Mouse (Mus musculus): ENCODE data around the gene Habp2. TPM values are rescaled to one million over a fixed set of nuclear protein-coding genes. Genes with fewer than 3 reads are reported as not detected.

The Habp2 gene
- polyA plus RNA-seq, 1 experiment from 2014 or later = 0.54 TPM

DNA sequence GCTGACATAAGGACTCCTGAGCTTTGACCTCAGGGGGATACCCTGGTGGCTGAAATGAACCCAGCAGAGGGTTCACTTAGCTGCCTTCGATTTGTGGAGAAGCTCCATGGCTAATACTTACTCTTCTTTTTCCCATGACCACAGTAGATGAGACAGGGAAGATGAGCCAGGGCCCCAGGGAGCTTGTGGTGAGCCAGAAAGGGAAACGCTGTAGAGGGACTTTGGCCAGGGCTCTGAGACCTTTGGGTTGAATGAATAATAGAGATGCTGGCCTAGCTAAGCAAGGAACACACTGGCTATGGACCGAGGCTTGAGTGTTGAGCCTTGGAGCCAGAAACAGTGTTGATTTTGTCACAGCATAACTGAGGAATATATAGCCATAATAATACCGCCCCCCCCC lies 1.5 kb downstream of the Habp2 start:
- H3K27me3 ChIP-seq (replicated peaks; ENCODE audit: control insufficient read depth, insufficient read depth, low read length) = no peaks in the 10 kb centered on the region
- WGBS = 81% methylated on average over 4 of the region's 4 CpGs
- no peak overlapping the region for H3K27ac ChIP-seq (replicated peaks; ENCODE audit: low read depth, low read length)
- DNase-seq (ENCODE audit: low spot score) (no peak), ATAC-seq (ENCODE audit: low read depth) (no peak)
- no peaks in the 10 kb centered on the region for H3K9me3 ChIP-seq (ENCODE audit: control insufficient read depth, low read length)
- peaks cover 29% of the 10 kb centered on the region; the same call in 1 of the 2 replicates for H3K4me1 ChIP-seq (ENCODE audit: control insufficient read depth, insufficient read depth, low read length)
- H3K4me2 ChIP-seq (ENCODE audit: low read depth, low read length) = no peak overlapping the region
- no peak overlapping the region for H3K4me3 ChIP-seq (ENCODE audit: low read depth, low read length)
- H3K9ac ChIP-seq (ENCODE audit: low read depth, low read length) = no peak overlapping the region
- no peaks in the 10 kb centered on the region for H3K36me3 ChIP-seq (ENCODE audit: control insufficient read depth, insufficient read depth, low read length)

DNA sequence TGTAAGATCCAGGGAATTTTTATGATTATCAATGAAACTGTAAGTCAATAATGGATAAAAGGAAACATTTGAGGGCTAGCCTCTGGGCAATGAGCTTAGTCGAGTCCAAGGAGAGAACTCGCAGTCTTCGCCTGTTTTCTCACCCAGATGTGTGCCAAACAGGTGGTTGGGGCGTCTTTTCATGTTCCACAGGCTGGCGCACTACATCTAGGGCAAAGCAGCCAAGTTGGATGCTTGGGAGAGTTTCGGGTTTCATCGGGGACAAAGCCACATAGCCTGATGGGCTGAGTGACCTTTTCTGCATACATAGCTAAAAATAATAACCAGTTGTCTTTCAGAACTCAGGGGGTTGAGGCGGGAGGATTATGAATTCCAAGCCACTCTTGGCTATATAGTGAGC lies 2.7 kb downstream of the Habp2 start:
- Histone ChIP-seq H3K4me2 (ENCODE audit: low read depth, low read length) (no peak overlapping the region), H3K4me1 (ENCODE audit: control insufficient read depth, insufficient read depth, low read length) (peaks cover 34% of the 10 kb centered on the region), H3K9me3 (ENCODE audit: control insufficient read depth, low read length) (no peaks in the 10 kb centered on the region), H3K4me3 (ENCODE audit: low read depth, low read length) (no peak overlapping the region), H3K36me3 (ENCODE audit: control insufficient read depth, insufficient read depth, low read length) (no peaks in the 10 kb centered on the region), H3K27me3 (replicated peaks; ENCODE audit: control insufficient read depth, insufficient read depth, low read length) (no peaks in the 10 kb centered on the region), H3K27ac (replicated peaks; ENCODE audit: low read depth, low read length) (no peak overlapping the region), H3K9ac (ENCODE audit: low read depth, low read length) (no peak overlapping the region)
- ATAC-seq (ENCODE audit: low read depth) (0 out of 2 replicates have a peak, but pooled peaks have one; percentile 24), DNase-seq (ENCODE audit: low spot score) (peak; percentile 65)
- 72% methylated on average over 8 of the region's 8 CpGs for WGBS

GRCm38 (mm10) chr19:56291898-56292297 lies 5.0 kb downstream of the Habp2 start:
- Histone ChIP-seq H3K27ac (replicated peaks; ENCODE audit: low read depth, low read length) (no peak overlapping the region), H3K9ac (ENCODE audit: low read depth, low read length) (no peak overlapping the region), H3K27me3 (replicated peaks; ENCODE audit: control insufficient read depth, insufficient read depth, low read length) (no peaks in the 10 kb centered on the region), H3K4me3 (ENCODE audit: low read depth, low read length) (no peak overlapping the region), H3K4me2 (ENCODE audit: low read depth, low read length) (no peak overlapping the region), H3K4me1 (ENCODE audit: control insufficient read depth, insufficient read depth, low read length) (peaks cover 30% of the 10 kb centered on the region), H3K9me3 (ENCODE audit: control insufficient read depth, low read length) (no peaks in the 10 kb centered on the region), H3K36me3 (ENCODE audit: control insufficient read depth, insufficient read depth, low read length) (no peaks in the 10 kb centered on the region)
- DNase-seq (ENCODE audit: low spot score) (peak; percentile 68), ATAC-seq (ENCODE audit: low read depth) (peak; percentile 63; the same call in 1 of the 2 replicates)
- WGBS = 39% methylated on average over 6 of the region's 6 CpGs

DNA sequence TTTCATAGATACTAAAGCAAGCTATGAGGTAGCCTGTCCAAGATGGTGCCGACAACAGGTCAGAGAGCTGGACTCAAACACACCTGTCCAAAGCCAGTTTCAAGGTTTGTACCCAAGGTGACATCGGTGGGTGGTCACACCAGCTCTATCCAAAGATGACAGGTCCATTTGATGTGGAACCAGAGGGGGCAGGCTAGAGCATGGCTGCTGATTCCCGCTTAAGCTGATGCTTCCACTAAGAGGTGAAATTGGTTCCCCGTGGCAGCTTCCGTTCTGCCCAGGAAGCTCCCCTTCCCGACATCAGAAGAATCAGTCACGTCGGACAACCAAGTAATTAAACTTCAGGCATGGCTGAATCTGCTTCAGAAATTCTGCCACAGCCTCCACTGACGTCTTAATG lies 5.4 kb downstream of the Habp2 start:
- H3K9me3 ChIP-seq (ENCODE audit: control insufficient read depth, low read length) = no peaks in the 10 kb centered on the region
- no peaks in the 10 kb centered on the region for H3K36me3 ChIP-seq (ENCODE audit: control insufficient read depth, insufficient read depth, low read length)
- DNase-seq (ENCODE audit: low spot score) (no peak), ATAC-seq (ENCODE audit: low read depth) (no peak)
- 63% methylated on average over 9 of the region's 9 CpGs for WGBS
- H3K4me1 ChIP-seq (ENCODE audit: control insufficient read depth, insufficient read depth, low read length) = peaks cover 30% of the 10 kb centered on the region
- H3K9ac ChIP-seq (ENCODE audit: low read depth, low read length) = no peak overlapping the region
- no peaks in the 10 kb centered on the region for H3K27me3 ChIP-seq (replicated peaks; ENCODE audit: control insufficient read depth, insufficient read depth, low read length)
- no peak overlapping the region for H3K27ac ChIP-seq (replicated peaks; ENCODE audit: low read depth, low read length)
- H3K4me3 ChIP-seq (ENCODE audit: low read depth, low read length) = no peak overlapping the region
- H3K4me2 ChIP-seq (ENCODE audit: low read depth, low read length) = no peak overlapping the region

- H3K4me1 ChIP-seq (ENCODE audit: control insufficient read depth, insufficient read depth, low read length) = peaks cover 30% of the 10 kb centered on the region
- 48% methylated on average over 7 of the region's 7 CpGs for WGBS
- no peak overlapping the region for H3K4me3 ChIP-seq (ENCODE audit: low read depth, low read length)
- 0 out of 2 replicates have a peak overlapping the region, but pooled peaks have one; percentile 20 for H3K4me2 ChIP-seq (ENCODE audit: low read depth, low read length)
- ATAC-seq (ENCODE audit: low read depth) (peak; percentile 64), DNase-seq (ENCODE audit: low spot score) (peak; percentile 89)
- no peaks in the 10 kb centered on the region for H3K36me3 ChIP-seq (ENCODE audit: control insufficient read depth, insufficient read depth, low read length)
- H3K9me3 ChIP-seq (ENCODE audit: control insufficient read depth, low read length) = no peaks in the 10 kb centered on the region
- no peak overlapping the region for H3K27ac ChIP-seq (replicated peaks; ENCODE audit: low read depth, low read length)
- H3K9ac ChIP-seq (ENCODE audit: low read depth, low read length) = no peak overlapping the region
- no peaks in the 10 kb centered on the region for H3K27me3 ChIP-seq (replicated peaks; ENCODE audit: control insufficient read depth, insufficient read depth, low read length)
These were observed 7.9 kb downstream of the Habp2 start for GRCm38 (mm10) chr19:56294654-56295399.

DNA sequence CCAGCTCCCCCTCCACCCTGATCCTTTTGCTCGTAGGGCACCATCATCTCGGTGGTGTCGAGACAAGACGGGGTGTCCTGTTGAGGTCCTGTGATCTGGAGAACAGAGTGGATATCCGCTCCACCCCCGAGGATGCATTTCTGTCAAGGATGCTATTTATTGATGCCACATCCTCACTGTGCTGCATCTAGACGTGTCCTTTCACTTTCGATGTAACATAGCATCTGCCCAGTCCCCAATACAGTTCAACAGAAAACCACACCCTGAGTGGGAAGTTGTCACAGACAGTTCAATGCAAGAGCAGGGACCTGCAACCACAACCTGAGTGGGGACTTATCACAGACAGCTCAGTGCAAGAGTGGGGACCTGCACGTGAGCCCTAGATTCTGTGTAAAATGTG lies 9.7 kb downstream of the Habp2 start:
- no peak for DNase-seq (ENCODE audit: low spot score)
- Histone ChIP-seq H3K4me2 (ENCODE audit: low read depth, low read length) (no peak overlapping the region), H3K4me3 (ENCODE audit: low read depth, low read length) (no peak overlapping the region), H3K9me3 (ENCODE audit: control insufficient read depth, low read length) (no peaks in the 10 kb centered on the region), H3K36me3 (ENCODE audit: control insufficient read depth, insufficient read depth, low read length) (no peaks in the 10 kb centered on the region), H3K27ac (replicated peaks; ENCODE audit: low read depth, low read length) (no peak overlapping the region), H3K9ac (ENCODE audit: low read depth, low read length) (no peak overlapping the region), H3K27me3 (replicated peaks; ENCODE audit: control insufficient read depth, insufficient read depth, low read length) (no peaks in the 10 kb centered on the region), H3K4me1 (ENCODE audit: control insufficient read depth, insufficient read depth, low read length) (peaks cover 22% of the 10 kb centered on the region)
- 88% methylated on average over 9 of the region's 9 CpGs for WGBS
- ATAC-seq (ENCODE audit: low read depth) = no peak

DNA sequence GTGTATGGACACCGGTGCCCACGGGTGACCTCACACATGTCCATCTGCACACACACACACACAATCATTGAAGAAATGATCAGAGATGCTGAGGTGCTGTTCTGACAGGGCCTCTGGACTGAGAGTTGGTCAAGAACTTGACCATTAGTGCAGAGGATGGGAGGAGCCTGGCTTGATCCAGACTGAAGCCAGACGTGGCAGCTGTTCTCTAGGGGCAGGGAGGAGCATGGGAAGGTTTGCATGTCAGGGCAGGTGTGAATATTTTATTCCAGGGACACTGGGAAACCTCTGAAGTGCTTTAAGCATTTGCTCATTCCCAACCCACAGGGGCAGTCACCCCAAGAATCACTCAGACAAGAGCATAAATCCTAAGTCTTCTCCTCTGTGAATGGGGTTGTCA lies 10.3 kb downstream of the Habp2 start:
- 60% methylated on average over 3 of the region's 3 CpGs for whole genome bisulfite sequencing
- H3K27ac ChIP-seq (replicated peaks; ENCODE audit: low read depth, low read length) = no peak overlapping the region
- no peaks in the 10 kb centered on the region for H3K36me3 ChIP-seq (ENCODE audit: control insufficient read depth, insufficient read depth, low read length)
- H3K4me2 ChIP-seq (ENCODE audit: low read depth, low read length) = no peak overlapping the region
- H3K9me3 ChIP-seq (ENCODE audit: control insufficient read depth, low read length) = no peaks in the 10 kb centered on the region
- H3K4me3 ChIP-seq (ENCODE audit: low read depth, low read length) = no peak overlapping the region
- H3K27me3 ChIP-seq (replicated peaks; ENCODE audit: control insufficient read depth, insufficient read depth, low read length) = no peaks in the 10 kb centered on the region
- no peak for ATAC-seq (ENCODE audit: low read depth)
- no peak for DNase-seq (ENCODE audit: low spot score)
- H3K9ac ChIP-seq (ENCODE audit: low read depth, low read length) = no peak overlapping the region
- H3K4me1 ChIP-seq (ENCODE audit: control insufficient read depth, insufficient read depth, low read length) = peaks cover 17% of the 10 kb centered on the region

DNA sequence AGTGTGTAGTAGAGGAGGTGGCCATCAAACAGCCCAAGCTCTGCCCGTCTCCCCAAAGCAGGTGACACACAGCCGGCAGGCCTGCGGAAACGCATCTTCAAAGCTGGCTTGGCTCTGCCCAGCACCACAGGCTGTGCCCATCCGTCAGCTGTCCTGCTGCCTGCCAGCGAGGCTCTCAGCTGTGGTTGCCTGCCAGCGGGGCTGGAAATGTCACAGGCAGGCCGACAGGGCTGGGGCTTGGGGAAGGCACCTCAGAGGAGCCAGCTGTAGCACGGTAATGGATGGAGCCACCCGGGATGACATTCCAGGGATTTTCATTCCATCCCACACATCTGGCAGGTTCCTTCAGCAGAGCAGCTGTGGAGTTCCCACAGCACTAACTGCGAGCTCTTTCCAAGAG lies 13.9 kb downstream of the Habp2 start:
- H3K36me3 ChIP-seq (ENCODE audit: control insufficient read depth, insufficient read depth, low read length) = no peaks in the 10 kb centered on the region
- 58% methylated on average over 11 of the region's 11 CpGs for WGBS
- peaks cover 6% of the 10 kb centered on the region; the same call in 1 of the 2 replicates for H3K4me1 ChIP-seq (ENCODE audit: control insufficient read depth, insufficient read depth, low read length)

DNA sequence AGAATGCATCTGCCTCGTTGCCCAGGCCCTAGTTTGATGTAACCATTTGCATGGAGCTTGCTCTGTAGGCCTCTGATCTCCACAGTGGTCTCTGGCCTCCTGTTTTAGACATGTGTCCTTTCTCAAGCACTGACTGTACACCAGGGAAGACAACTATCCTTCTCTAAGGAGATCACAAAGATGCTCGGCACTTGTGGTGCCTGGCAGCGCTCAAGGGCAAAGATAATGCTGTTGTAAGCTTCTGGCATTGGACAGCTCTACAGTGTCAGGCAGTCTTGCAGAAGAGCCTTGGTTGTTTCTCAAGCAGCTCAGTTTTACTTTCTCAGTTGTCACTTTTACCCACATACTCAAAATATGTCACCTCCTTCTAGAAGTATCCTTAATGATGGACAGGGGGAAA lies 29.6 kb downstream of the Habp2 start:
- H3K9me3 ChIP-seq (ENCODE audit: control insufficient read depth, low read length) = no peaks in the 10 kb centered on the region
- 70% methylated on average over 3 of the region's 3 CpGs for WGBS

More for the DNA sequence above, 13.9 kb downstream of the Habp2 start:
- H3K4me2 ChIP-seq (ENCODE audit: low read depth, low read length) = no peak overlapping the region
- no peak overlapping the region for H3K27ac ChIP-seq (replicated peaks; ENCODE audit: low read depth, low read length)
- ATAC-seq (ENCODE audit: low read depth) (peak; percentile 85), DNase-seq (ENCODE audit: low spot score) (peak; percentile 72)
- H3K4me3 ChIP-seq (ENCODE audit: low read depth, low read length) = no peak overlapping the region
- no peak overlapping the region for H3K9ac ChIP-seq (ENCODE audit: low read depth, low read length)
- no peaks in the 10 kb centered on the region for H3K27me3 ChIP-seq (replicated peaks; ENCODE audit: control insufficient read depth, insufficient read depth, low read length)
- H3K9me3 ChIP-seq (ENCODE audit: control insufficient read depth, low read length) = no peaks in the 10 kb centered on the region

More for the DNA sequence above, 29.6 kb downstream of the Habp2 start:
- peaks cover 14% of the 10 kb centered on the region for H3K4me1 ChIP-seq (ENCODE audit: control insufficient read depth, insufficient read depth, low read length)
- ATAC-seq (ENCODE audit: low read depth) (no peak), DNase-seq (ENCODE audit: low spot score) (no peak)
- no peaks in the 10 kb centered on the region for H3K36me3 ChIP-seq (ENCODE audit: control insufficient read depth, insufficient read depth, low read length)
- H3K27me3 ChIP-seq (replicated peaks; ENCODE audit: control insufficient read depth, insufficient read depth, low read length) = no peaks in the 10 kb centered on the region
- no peak overlapping the region for H3K4me2 ChIP-seq (ENCODE audit: low read depth, low read length)
- H3K27ac ChIP-seq (replicated peaks; ENCODE audit: low read depth, low read length) = no peak overlapping the region
- no peak overlapping the region for H3K4me3 ChIP-seq (ENCODE audit: low read depth, low read length)
- H3K9ac ChIP-seq (ENCODE audit: low read depth, low read length) = no peak overlapping the region
